Mouse (Mus musculus) liver, postnatal 0 days (tissue): ENCODE data around the gene Lgsn.

Experiments used
- CTCF ChIP-seq: sonication (generic); IDR thresholded peaks from 2 replicates; pipeline ENCODE4 v1.5.1; 2016; ENCODE audit warnings: antibody characterized with exemption, low read depth
- EP300 ChIP-seq: IDR thresholded peaks from 2 replicates; pipeline ENCODE4 v1.6.1; 2016; ENCODE audit warnings: antibody characterized with exemption, low read depth, mild to moderate bottlenecking

- no peak for TF ChIP-seq CTCF
- no peak for TF ChIP-seq EP300
Measured at GRCm38 (mm10) chr1:31190237-31190866, 14.2 kb downstream of the Lgsn start.
